Mouse (Mus musculus) testis, adult 2 months (tissue): Measurements from ENCODE around the gene Sptssa. TPM values are rescaled to one million over a fixed set of nuclear protein-coding genes. Genes with fewer than 3 reads are reported as not detected.

Experiments used
- H3K27ac ChIP-seq: fragments of 200-500 bp; 2 replicates; pipeline ENCODE4 v1.5.1; 2012; ENCODE audit warnings: low read depth, low read length; ENCODE audit not compliant: control insufficient read depth, insufficient read depth
- H3K27me3 ChIP-seq: fragments of 200-500 bp; 2 replicates; pipeline ENCODE4 v1.6.1; 2012; ENCODE audit warnings: mild to moderate bottlenecking, low read length, moderate library complexity; ENCODE audit not compliant: control insufficient read depth, insufficient read depth
- H3K36me3 ChIP-seq: fragments of 200-500 bp; 2 replicates; pipeline ENCODE4 v1.6.1; 2012; ENCODE audit warnings: mild to moderate bottlenecking, low read length; ENCODE audit not compliant: control insufficient read depth, insufficient read depth
- H3K4me1 ChIP-seq: fragments of 200-500 bp; 2 replicates; pipeline ENCODE4 v1.6.1; 2012; ENCODE audit warnings: low read length; ENCODE audit not compliant: control insufficient read depth, insufficient read depth
- H3K4me3 ChIP-seq: fragments of 200-500 bp; 2 replicates; pipeline ENCODE4 v1.5.1; 2012; ENCODE audit warnings: low read depth, mild to moderate bottlenecking, low read length, moderate library complexity, mixed read lengths; ENCODE audit not compliant: control insufficient read depth
- CTCF ChIP-seq: fragments of 200-500 bp; IDR thresholded peaks from 2 replicates; pipeline ENCODE4 v1.5.1; 2012; ENCODE audit warnings: low read depth, mild to moderate bottlenecking, inconsistent platforms, low read length, moderate library complexity; ENCODE audit not compliant: control insufficient read depth, insufficient read depth, insufficient replicate concordance
- POLR2A ChIP-seq: fragments of 200-500 bp; IDR thresholded peaks from 2 replicates; pipeline ENCODE4 v1.6.1; 2012; ENCODE audit warnings: low read depth, mild to moderate bottlenecking, inconsistent platforms, low read length, moderate library complexity; ENCODE audit not compliant: control insufficient read depth
- polyA plus RNA-seq: library from polyadenylated mRNA; depleted of rRNA; stranded (reverse); fragments of >200 nt; gene quantifications from 2 replicates; pipeline ENCODE4 v1.2.3, GENCODE M21; 2012

The Sptssa gene
- polyA plus RNA-seq, 1 experiment = 25.1 TPM

DNA sequence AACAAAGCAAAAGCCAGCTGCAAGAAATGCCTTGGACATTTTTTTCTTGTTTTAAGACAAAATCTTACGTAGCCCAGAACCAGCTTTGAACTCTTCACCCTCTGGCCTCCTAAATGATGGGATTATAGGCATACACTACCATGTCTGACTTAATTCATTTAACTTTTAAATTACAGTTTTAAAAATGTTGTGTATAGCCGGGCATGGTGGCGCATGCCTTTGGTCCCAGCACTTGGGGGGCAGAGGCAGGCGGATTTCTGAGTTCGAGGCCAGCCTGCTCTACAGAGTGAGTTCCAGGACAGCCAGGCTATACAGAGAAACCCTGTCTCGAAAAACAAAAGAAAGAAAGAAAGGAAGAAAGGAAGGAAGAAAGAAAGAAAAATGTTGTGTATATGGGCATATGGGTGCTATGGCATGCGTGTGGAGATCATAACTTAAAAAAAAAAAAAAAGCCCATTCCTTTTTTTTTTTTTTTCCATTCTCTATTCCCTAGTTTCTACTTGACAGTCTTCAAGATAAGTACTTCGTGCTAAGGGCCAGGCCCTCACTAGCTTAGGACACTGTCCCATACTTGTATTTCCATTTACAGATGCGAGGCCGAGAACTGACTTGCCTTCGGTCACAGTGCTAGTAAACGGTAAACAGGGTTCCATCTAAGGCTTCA is 38.6 kb upstream of the Sptssa start:
- H3K4me1 ChIP-seq = no peaks in the 10 kb centered on the region; the same call in 1 of the 2 replicates
- H3K4me3 ChIP-seq = peak overlapping the region; percentile 100
- H3K27ac ChIP-seq = peak overlapping the region; percentile 98
- TF ChIP-seq CTCF (no peak), POLR2A (no peak)
- no peaks in the 10 kb centered on the region; the same call in 1 of the 2 replicates for H3K36me3 ChIP-seq
- H3K27me3 ChIP-seq = no peaks in the 10 kb centered on the region

- no peak overlapping the region for H3K4me3 ChIP-seq
- no peaks in the 10 kb centered on the region for H3K27me3 ChIP-seq
- no peaks in the 10 kb centered on the region for H3K4me1 ChIP-seq
- peaks cover 3% of the 10 kb centered on the region for H3K36me3 ChIP-seq
- TF ChIP-seq POLR2A (no peak), CTCF (no peak)
- no peak overlapping the region for H3K27ac ChIP-seq
Observed at GRCm38 (mm10) chr12:54689082-54689481, 32.7 kb upstream of the Sptssa start.

GRCm38 (mm10) chr12:54683182-54683581 is 26.8 kb upstream of the Sptssa start:
- H3K36me3 ChIP-seq = peaks cover 4% of the 10 kb centered on the region
- TF ChIP-seq POLR2A = no peak
- no peak for TF ChIP-seq CTCF

DNA sequence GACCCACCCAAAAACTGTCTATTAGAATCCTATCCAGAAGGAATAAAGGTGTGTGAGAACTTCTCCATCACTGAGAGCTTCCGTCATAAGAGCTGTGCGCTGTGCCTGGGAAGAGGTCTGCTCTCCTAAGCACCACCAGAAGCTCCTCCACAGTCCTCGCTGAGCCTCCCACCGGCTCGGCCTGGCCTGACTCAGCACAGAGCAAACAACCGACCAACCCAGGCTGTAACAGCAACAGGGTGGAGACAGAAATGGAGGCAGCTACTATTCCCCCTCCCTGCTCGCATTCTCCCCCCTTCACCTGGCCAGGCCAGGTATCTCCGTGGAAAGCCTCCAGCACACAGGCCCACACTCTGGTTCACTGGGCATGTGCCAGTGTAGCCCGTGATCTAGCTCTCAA is 20.3 kb upstream of the Sptssa start:
- Histone ChIP-seq H3K36me3 (0 out of 2 replicates have a peak, but pooled peaks cover 1% of the 10 kb centered on the region), H3K4me3 (no peak overlapping the region), H3K4me1 (no peaks in the 10 kb centered on the region), H3K27ac (no peak overlapping the region), H3K27me3 (no peaks in the 10 kb centered on the region)
- TF ChIP-seq CTCF (no peak), POLR2A (no peak)

More at GRCm38 (mm10) chr12:54683182-54683581, 26.8 kb upstream of the Sptssa start:
- Histone ChIP-seq H3K27ac (no peak overlapping the region), H3K4me1 (no peaks in the 10 kb centered on the region), H3K27me3 (no peaks in the 10 kb centered on the region), H3K4me3 (no peak overlapping the region)

GRCm38 (mm10) chr12:54675396-54675795 is 19.0 kb upstream of the Sptssa start:
- no peak overlapping the region for H3K4me3 ChIP-seq
- no peak overlapping the region for H3K27ac ChIP-seq
- no peaks in the 10 kb centered on the region for H3K27me3 ChIP-seq
- TF ChIP-seq POLR2A (no peak), CTCF (no peak)
- H3K4me1 ChIP-seq = no peaks in the 10 kb centered on the region
- 0 out of 2 replicates have a peak, but pooled peaks cover 1% of the 10 kb centered on the region for H3K36me3 ChIP-seq

GRCm38 (mm10) chr12:54671262-54671661 is 14.9 kb upstream of the Sptssa start:
- TF ChIP-seq POLR2A (no peak), CTCF (no peak)
- H3K27ac ChIP-seq = no peak overlapping the region
- no peaks in the 10 kb centered on the region for H3K27me3 ChIP-seq
- H3K4me3 ChIP-seq = no peak overlapping the region
- H3K36me3 ChIP-seq = no peaks in the 10 kb centered on the region
- no peaks in the 10 kb centered on the region for H3K4me1 ChIP-seq

- no peaks in the 10 kb centered on the region for H3K36me3 ChIP-seq
- TF ChIP-seq CTCF (no peak), POLR2A (no peak)
- no peaks in the 10 kb centered on the region for H3K4me1 ChIP-seq
- H3K27ac ChIP-seq = no peak overlapping the region
- H3K27me3 ChIP-seq = no peaks in the 10 kb centered on the region
- H3K4me3 ChIP-seq = no peak overlapping the region
Observed at GRCm38 (mm10) chr12:54668141-54668540, 11.8 kb upstream of the Sptssa start.
